Mouse (Mus musculus) layer of hippocampus, adult 9-10 months (tissue): ENCODE data around the gene Herpud1.
"Not testable (repeated sequence)": the region's sequence is repeated elsewhere in the genome, so short reads cannot be mapped to it uniquely, and the experiment has no call there.

Source experiments
- DNase-seq: peaks from one replicate; pipeline ENCODE4 v3.0.0; 2022; ENCODE audit warnings: low spot score

The Herpud1 gene

GRCm38 (mm10) chr8:94375551-94375991 lies 10.7 kb upstream of the Herpud1 start:
- no peak for DNase-seq

- no peak for DNase-seq
Measured at GRCm38 (mm10) chr8:94376176-94376575, 10.1 kb upstream of the Herpud1 start.

- no peak for DNase-seq
Measured at GRCm38 (mm10) chr8:94376580-94376979, 9.7 kb upstream of the Herpud1 start.

GRCm38 (mm10) chr8:94377031-94377430 lies 9.2 kb upstream of the Herpud1 start:
- no peak for DNase-seq

- no peak for DNase-seq
Measured at GRCm38 (mm10) chr8:94377714-94378205, 8.5 kb upstream of the Herpud1 start.

- DNase-seq, result no peak
Measured at GRCm38 (mm10) chr8:94378763-94379415, 7.3 kb upstream of the Herpud1 start.

- no peak for DNase-seq
Measured at GRCm38 (mm10) chr8:94379686-94380085, 6.6 kb upstream of the Herpud1 start.

GRCm38 (mm10) chr8:94384166-94384565 lies 2.1 kb upstream of the Herpud1 start:
- no peak for DNase-seq

- no peak for DNase-seq
Measured at GRCm38 (mm10) chr8:94385506-94386213, 578 bp upstream of the Herpud1 start.

- DNase-seq, result peak; percentile 63
Measured at GRCm38 (mm10) chr8:94387027-94387684, 918 bp downstream of the Herpud1 start.

GRCm38 (mm10) chr8:94387785-94388184 lies 1.5 kb downstream of the Herpud1 start:
- no peak for DNase-seq

GRCm38 (mm10) chr8:94389531-94389930 lies 3.3 kb downstream of the Herpud1 start:
- no peak for DNase-seq

- no peak for DNase-seq
Measured at GRCm38 (mm10) chr8:94390429-94390828, 4.2 kb downstream of the Herpud1 start.

GRCm38 (mm10) chr8:94390910-94391309 lies 4.7 kb downstream of the Herpud1 start:
- no peak for DNase-seq

- no peak for DNase-seq
Measured at GRCm38 (mm10) chr8:94392147-94392546, 5.9 kb downstream of the Herpud1 start.

GRCm38 (mm10) chr8:94392648-94393047 lies 6.4 kb downstream of the Herpud1 start:
- DNase-seq, result no peak

GRCm38 (mm10) chr8:94395851-94396540 lies 9.8 kb downstream of the Herpud1 start:
- no peak for DNase-seq

GRCm38 (mm10) chr8:94396964-94397657 lies 10.9 kb downstream of the Herpud1 start:
- DNase-seq, result no peak

- no peak for DNase-seq
Measured at GRCm38 (mm10) chr8:94398587-94398986, 12.3 kb downstream of the Herpud1 start.

GRCm38 (mm10) chr8:94399361-94399953 lies 13.2 kb downstream of the Herpud1 start:
- no peak for DNase-seq

- not testable (repeated sequence) for DNase-seq
Measured at GRCm38 (mm10) chr8:94399957-94400356, 13.7 kb downstream of the Herpud1 start.
